Mouse (Mus musculus): Measurements from ENCODE around the gene Cers3. TPM values are rescaled to one million over a fixed set of nuclear protein-coding genes. Genes with fewer than 3 reads are reported as not detected.

The Cers3 gene
- total and polyA plus RNA-seq, 3 experiments: 0.13 to 0.23 (median 0.19) TPM

DNA sequence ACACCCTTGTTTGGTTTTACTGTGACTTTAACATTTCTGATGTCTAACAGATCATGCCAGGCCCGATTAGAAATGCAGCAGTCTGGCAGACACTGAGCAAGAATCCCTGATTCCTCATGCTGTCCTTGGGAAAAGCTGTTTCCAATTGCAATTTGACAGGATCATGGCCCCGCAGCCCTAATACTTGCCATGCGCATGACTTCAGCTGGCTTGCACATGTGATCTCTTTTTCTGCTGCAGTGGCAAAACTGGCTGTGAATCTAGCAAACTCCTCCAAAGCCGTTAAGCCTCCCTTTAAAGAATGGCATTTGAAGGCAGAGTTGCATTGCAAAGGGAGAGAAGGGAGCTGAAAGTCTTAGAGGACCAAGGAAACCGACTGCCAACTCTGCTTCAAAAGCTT is 55.5 kb downstream of the Cers3 start:
- H3K27me3 ChIP-seq (replicated peaks): peaks cover 10% of the 10 kb centered on the region
- H3K36me3 ChIP-seq (replicated peaks in 1 of 2; ENCODE audit: control insufficient read depth in 1 of 2, insufficient read depth in 1 of 2, low read length in 1 of 2): no peaks in the 10 kb centered on the region
- H3K79me2 ChIP-seq (replicated peaks; ENCODE audit: control insufficient read depth, extremely low read depth, insufficient read depth, poor library complexity, severe bottlenecking): no peaks in the 10 kb centered on the region
- no peak for TF ChIP-seq HCFC1 (IDR thresholded peaks at IDR 0.05; ENCODE audit: low read depth, low read length)
- no peak for TF ChIP-seq CHD2 (IDR thresholded peaks at IDR 0.05; ENCODE audit: low read length)
- in situ Hi-C loops (cut with MboI; ENCODE audit: low pct_ligation_motif_present, low pct_unique_long_range_greater_than_20kb, low sequenced_read_pairs) (no loop called here), dilution Hi-C loops (cut with MboI; ENCODE audit: extremely low pct_ligation_motif_present, extremely low pct_unique_long_range_greater_than_20kb, low sequenced_read_pairs) (no loop called here)
- H3K27ac ChIP-seq (ENCODE audit: insufficient read depth, low read depth): no peak overlapping the region
- no peak overlapping the region for H3K4me2 ChIP-seq (ENCODE audit: insufficient read depth, low read depth, poor library complexity, severe bottlenecking)
- H3K4me3 ChIP-seq (replicated peaks in 1 of 3; ENCODE audit: low read depth in 2 of 3, low read length in 2 of 3, poor library complexity in 1 of 3): no peak overlapping the region
- no peaks in the 10 kb centered on the region for H3K9me3 ChIP-seq (replicated peaks; ENCODE audit: low read length)
- H3K9ac ChIP-seq (ENCODE audit: insufficient read depth, low read depth): no peak overlapping the region
- H3K4me1 ChIP-seq (ENCODE audit: control insufficient read depth in 1 of 2, insufficient read depth in 2 of 2): no peaks in the 10 kb centered on the region
- DNase-seq (ENCODE audit: extremely low read depth): no peak

DNA sequence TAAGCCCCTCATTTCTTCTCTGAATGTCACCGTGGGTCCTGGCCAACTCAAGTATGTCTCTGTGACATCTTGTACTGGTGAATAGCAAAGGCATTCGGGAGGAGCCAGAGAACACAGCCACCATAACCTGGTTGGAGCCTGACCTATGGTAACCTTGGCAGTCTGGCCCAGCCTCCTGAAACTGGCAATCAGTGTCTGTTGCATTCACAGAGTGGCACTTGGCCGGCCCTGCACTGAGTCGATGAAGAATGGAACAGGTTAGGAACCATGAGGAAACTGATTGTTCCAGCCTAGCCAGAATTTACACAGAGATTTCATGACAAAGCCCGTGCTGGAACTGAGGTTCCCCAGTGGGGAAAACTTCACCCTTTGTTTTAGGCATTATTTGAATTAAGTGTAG is 57.5 kb downstream of the Cers3 start:
- Histone ChIP-seq H3K36me3 (replicated peaks in 1 of 2; ENCODE audit: control insufficient read depth in 1 of 2, insufficient read depth in 1 of 2, low read length in 1 of 2) (no peaks in the 10 kb centered on the region), H3K9me3 (replicated peaks; ENCODE audit: low read length) (no peaks in the 10 kb centered on the region), H3K79me2 (replicated peaks; ENCODE audit: control insufficient read depth, extremely low read depth, insufficient read depth, poor library complexity, severe bottlenecking) (no peaks in the 10 kb centered on the region), H3K9ac (ENCODE audit: insufficient read depth, low read depth) (no peak overlapping the region), H3K27ac (ENCODE audit: insufficient read depth, low read depth) (no peak overlapping the region), H3K4me2 (ENCODE audit: insufficient read depth, low read depth, poor library complexity, severe bottlenecking) (no peak overlapping the region), H3K27me3 (replicated peaks) (peaks cover 13% of the 10 kb centered on the region), H3K4me3 (replicated peaks in 1 of 3; ENCODE audit: low read depth in 2 of 3, low read length in 2 of 3, poor library complexity in 1 of 3) (no peak overlapping the region), H3K4me1 (ENCODE audit: control insufficient read depth in 1 of 2, insufficient read depth in 2 of 2) (no peaks in the 10 kb centered on the region)
- dilution Hi-C loops (cut with MboI; ENCODE audit: extremely low pct_ligation_motif_present, extremely low pct_unique_long_range_greater_than_20kb, low sequenced_read_pairs) (no loop called here), in situ Hi-C loops (cut with MboI; ENCODE audit: low pct_ligation_motif_present, low pct_unique_long_range_greater_than_20kb, low sequenced_read_pairs) (no loop called here)
- DNase-seq (ENCODE audit: extremely low read depth): no peak
- TF ChIP-seq ETS1 (conservative IDR thresholded peaks at IDR 0.05; ENCODE audit: low read depth, low read length) (no peak), TCF12 (IDR thresholded peaks at IDR 0.05; ENCODE audit: low read depth, low read length) (no peak), MAZ (IDR thresholded peaks at IDR 0.05; ENCODE audit: low read depth, low read length) (no peak), POLR2AphosphoS2 (IDR thresholded peaks at IDR 0.05; ENCODE audit: low read depth, low read length) (no peak), USF1 (IDR thresholded peaks at IDR 0.05; ENCODE audit: low read depth, low read length) (no peak), JUND (conservative IDR thresholded peaks at IDR 0.05; ENCODE audit: low read depth, low read length) (no peak), USF2 (conservative IDR thresholded peaks at IDR 0.05; ENCODE audit: low read depth, low read length) (no peak), JUN (IDR thresholded peaks at IDR 0.05; ENCODE audit: insufficient read depth, low read depth, low read length) (no peak), MXI1 (IDR thresholded peaks at IDR 0.05; ENCODE audit: low read depth, low read length) (no peak), TBP (conservative IDR thresholded peaks at IDR 0.05; ENCODE audit: low read depth, low read length) (no peak)

DNA sequence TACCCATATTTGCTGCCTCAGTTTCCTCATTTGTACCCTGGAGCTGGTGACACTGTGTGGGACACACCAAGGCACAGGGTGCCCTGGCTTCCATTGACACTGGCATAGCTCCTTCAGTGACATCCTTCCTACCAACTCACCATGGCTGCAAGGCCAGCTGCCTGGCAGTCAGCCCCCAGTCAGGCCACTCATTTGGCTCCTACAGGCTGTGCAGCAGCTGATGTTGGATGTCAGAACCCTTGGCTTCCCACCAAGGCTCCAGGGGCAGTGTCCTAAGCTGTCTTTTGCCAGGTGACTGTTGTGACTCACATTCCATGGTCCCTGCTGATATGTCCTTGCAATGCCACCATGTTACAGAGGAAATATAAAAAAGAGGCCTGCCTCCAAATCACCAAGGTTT is 58.5 kb downstream of the Cers3 start:
- Histone ChIP-seq H3K4me1 (ENCODE audit: control insufficient read depth in 1 of 2, insufficient read depth in 2 of 2) (no peaks in the 10 kb centered on the region), H3K27ac (ENCODE audit: insufficient read depth, low read depth) (no peak overlapping the region), H3K4me3 (replicated peaks in 1 of 3; ENCODE audit: low read depth in 2 of 3, low read length in 2 of 3, poor library complexity in 1 of 3) (no peak overlapping the region), H3K27me3 (replicated peaks) (peaks cover 13% of the 10 kb centered on the region), H3K79me2 (replicated peaks; ENCODE audit: control insufficient read depth, extremely low read depth, insufficient read depth, poor library complexity, severe bottlenecking) (no peaks in the 10 kb centered on the region), H3K36me3 (replicated peaks in 1 of 2; ENCODE audit: control insufficient read depth in 1 of 2, insufficient read depth in 1 of 2, low read length in 1 of 2) (no peaks in the 10 kb centered on the region), H3K9ac (ENCODE audit: insufficient read depth, low read depth) (no peak overlapping the region), H3K9me3 (replicated peaks; ENCODE audit: low read length) (no peaks in the 10 kb centered on the region), H3K4me2 (ENCODE audit: insufficient read depth, low read depth, poor library complexity, severe bottlenecking) (no peak overlapping the region)
- in situ Hi-C loops (cut with MboI; ENCODE audit: low pct_ligation_motif_present, low pct_unique_long_range_greater_than_20kb, low sequenced_read_pairs): no loop called here
- no peak for DNase-seq (ENCODE audit: extremely low read depth)
- TF ChIP-seq MAFK (IDR thresholded peaks at IDR 0.05; ENCODE audit: insufficient replicate concordance, low read length): no peak
- TF ChIP-seq RAD21 (IDR thresholded peaks at IDR 0.05; ENCODE audit: low read depth, low read length): no peak
- no peak for TF ChIP-seq ZNF384 (IDR thresholded peaks at IDR 0.05; ENCODE audit: low read depth, low read length)
- no peak for TF ChIP-seq ELF1 (IDR thresholded peaks at IDR 0.05; ENCODE audit: low read depth, low read length)
- no peak for TF ChIP-seq SMC3 (IDR thresholded peaks at IDR 0.05; ENCODE audit: low read depth, low read length)
- TF ChIP-seq NELFE (IDR thresholded peaks at IDR 0.05; ENCODE audit: low read depth, low read length): no peak
- TF ChIP-seq CHD1 (IDR thresholded peaks at IDR 0.05; ENCODE audit: low read depth, low read length): no peak
- TF ChIP-seq MAX (IDR thresholded peaks at IDR 0.05; ENCODE audit: low read length): no peak
- TF ChIP-seq NRF1 (IDR thresholded peaks at IDR 0.05; ENCODE audit: low read depth, low read length): no peak
- no peak for TF ChIP-seq SIN3A (IDR thresholded peaks at IDR 0.05; ENCODE audit: low read length)
- no peak for TF ChIP-seq ZC3H11A (IDR thresholded peaks at IDR 0.05; ENCODE audit: low read depth, low read length)
- no peak for TF ChIP-seq KAT2A (IDR thresholded peaks at IDR 0.05; ENCODE audit: insufficient replicate concordance, low read length)
- TF ChIP-seq E2F4 (IDR thresholded peaks at IDR 0.05; ENCODE audit: insufficient replicate concordance, low read depth, low read length): no peak
- dilution Hi-C loops (cut with MboI; ENCODE audit: extremely low pct_ligation_motif_present, extremely low pct_unique_long_range_greater_than_20kb, low sequenced_read_pairs): no loop called here
